Mouse (Mus musculus): ENCODE measurements around the gene Vmn2r27.
A peak's percentile ranks its signal among the peaks of the same experiment; 100 is the strongest.

Vmn2r27 gene

GRCm38 (mm10) chr6:124231756-124232155 is at the start of gene Vmn2r27:
TSS of gene Vmn2r27 (minus strand) at chr6:124231856.
- no peak for DNase-seq (ENCODE audit: low spot score in 2 of 2)

- DNase-seq (ENCODE audit: low spot score in 2 of 2) = no peak
These were observed 46.6 kb upstream of the Vmn2r27 start for GRCm38 (mm10) chr6:124278291-124278690.

- DNase-seq (ENCODE audit: low spot score in 2 of 2) = no peak
These were observed 46.0 kb upstream of the Vmn2r27 start for GRCm38 (mm10) chr6:124277641-124278040.

GRCm38 (mm10) chr6:124273231-124273880 is 41.7 kb upstream of the Vmn2r27 start:
- DNase-seq (ENCODE audit: low spot score in 2 of 2) = peak; percentile 11 to 38

GRCm38 (mm10) chr6:124262696-124263095 is 31.0 kb upstream of the Vmn2r27 start:
- DNase-seq (ENCODE audit: low spot score in 2 of 2) = peak; percentile 59 to 74

GRCm38 (mm10) chr6:124260198-124260931 is 28.7 kb upstream of the Vmn2r27 start:
- peak; percentile 52 to 66 for DNase-seq (ENCODE audit: low spot score in 2 of 2)

GRCm38 (mm10) chr6:124255721-124256470 is 24.2 kb upstream of the Vmn2r27 start:
- DNase-seq (ENCODE audit: low spot score in 2 of 2) = no peak

GRCm38 (mm10) chr6:124202116-124202515 is 29.5 kb downstream of the Vmn2r27 start:
- DNase-seq (ENCODE audit: low spot score in 2 of 2) = peak; percentile 63 to 71

- no peak for DNase-seq (ENCODE audit: low spot score in 2 of 2)
These were observed 63.0 kb downstream of the Vmn2r27 start for GRCm38 (mm10) chr6:124168499-124169257.

- DNase-seq (ENCODE audit: low spot score in 2 of 2) = no peak
These were observed 65.1 kb downstream of the Vmn2r27 start for GRCm38 (mm10) chr6:124166596-124166995.

- no peak for DNase-seq (ENCODE audit: low spot score in 2 of 2)
These were observed 81.8 kb downstream of the Vmn2r27 start for GRCm38 (mm10) chr6:124149808-124150207.
